Mouse (Mus musculus) forebrain, embryonic 16.5 days (tissue): ENCODE measurements around the gene Tbp. TPM values are rescaled to one million over a fixed set of nuclear protein-coding genes. Genes with fewer than 3 reads are reported as not detected.

Experiments
- ATAC-seq: fragments of 200-750 bp; cut with Nextera tagmentation; 2 replicates; pipeline ENCODE4 v1.8.0; 2017; ENCODE audit warnings: mild to moderate bottlenecking, moderate library complexity
- H3K27ac ChIP-seq: fragments of 300-500 bp; sonication (generic); 2 replicates; pipeline ENCODE4 v1.5.1; 2014; ENCODE audit warnings: low read length, control low read depth
- H3K27me3 ChIP-seq: fragments of 300-500 bp; sonication (generic); replicated peaks from 2 replicates; pipeline ENCODE4 v1.6.1; 2014; ENCODE audit warnings: low read length; ENCODE audit not compliant: control insufficient read depth, insufficient read depth
- H3K36me3 ChIP-seq: fragments of 300-500 bp; sonication (generic); 2 replicates; pipeline ENCODE4 v1.6.1; 2014; ENCODE audit not compliant: control insufficient read depth, insufficient read depth
- H3K4me1 ChIP-seq: fragments of 300-500 bp; sonication (generic); replicated peaks from 2 replicates; pipeline ENCODE4 v1.6.1; 2014; ENCODE audit warnings: low read length; ENCODE audit not compliant: control insufficient read depth, insufficient read depth
- H3K4me2 ChIP-seq: fragments of 300-500 bp; sonication (generic); 2 replicates; pipeline ENCODE4 v1.6.1; 2014; ENCODE audit warnings: mild to moderate bottlenecking, low read length, control low read depth
- H3K4me3 ChIP-seq: fragments of 300-500 bp; sonication (generic); replicated peaks from 2 replicates; pipeline ENCODE4 v1.5.1; 2014; ENCODE audit warnings: mild to moderate bottlenecking, low read length, control low read depth
- H3K9ac ChIP-seq: fragments of 300-500 bp; sonication (generic); replicated peaks from 2 replicates; pipeline ENCODE4 v1.6.1; 2014; ENCODE audit warnings: low read depth, low read length, control low read depth
- H3K9me3 ChIP-seq: fragments of 300-500 bp; sonication (generic); 2 replicates; pipeline ENCODE4 v1.6.1; 2016; ENCODE audit warnings: low read length; ENCODE audit not compliant: control insufficient read depth
- WGBS: fragments of 180-500 bp; shearing (Covaris S2); extraction: QIAGEN DNeasy Blood & Tissue Kit; methylation state at CpG from one replicate; pipeline ENCODE4 v1.1.7; 2014; 5-methylcytosine and 5-hydroxymethylcytosine counted together
- polyA plus RNA-seq: library from polyadenylated mRNA; unstranded; fragments of >200 nt; fragmentation: Nextera tagmentation; extraction: Ambion mirVana; gene quantifications from 2 replicates; pipeline ENCODE4 v1.2.1, GENCODE M21; 2015

Tbp gene
- polyA plus RNA-seq, 1 experiment from 2014 or later, result 72.1 TPM

DNA sequence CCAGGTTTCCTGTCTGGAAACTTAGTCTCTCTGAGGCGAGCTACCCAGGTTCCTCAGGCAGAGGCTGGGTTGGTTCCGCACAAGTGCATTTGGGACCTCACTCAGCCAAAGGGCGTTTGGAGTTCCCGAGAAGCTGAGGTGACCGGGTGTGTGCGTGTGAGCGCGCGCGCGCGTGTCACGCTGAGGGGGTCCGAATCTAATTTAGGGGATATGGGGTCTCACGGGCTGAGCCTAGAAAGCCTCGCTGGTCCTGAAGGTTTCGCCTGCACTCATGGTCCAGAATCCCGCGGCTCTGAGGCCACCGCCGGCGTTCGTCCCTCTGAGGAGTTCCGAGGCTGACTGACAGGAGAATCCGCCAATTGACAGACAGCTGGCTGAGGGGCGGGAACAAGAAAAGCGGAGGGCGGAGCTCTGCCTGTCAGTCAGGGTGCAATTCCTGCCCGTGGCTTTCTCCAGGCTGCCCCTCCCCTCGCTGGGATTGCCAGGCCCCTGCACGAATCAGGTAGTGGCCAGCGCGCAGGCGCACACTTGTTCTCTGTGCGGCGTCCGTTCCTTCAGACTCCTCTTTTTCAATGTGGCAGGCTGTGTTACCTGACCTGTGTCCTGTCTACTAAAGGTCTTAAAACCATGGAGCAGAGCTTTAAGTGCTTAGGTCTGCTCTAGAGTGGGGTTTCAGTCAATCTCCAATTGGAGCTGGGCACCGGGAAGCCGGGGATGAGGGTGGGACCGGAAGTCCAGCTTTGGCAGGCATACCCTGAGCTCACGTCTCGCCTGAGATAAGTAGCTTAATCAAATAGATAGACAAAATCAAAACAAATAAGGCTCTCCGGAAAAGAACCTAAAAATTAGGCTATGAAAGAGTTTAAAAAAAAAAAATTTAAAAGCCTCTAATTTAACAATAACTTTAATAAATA lies 64.6 kb downstream of the Tbp start, which contains the start of gene Prdm9:
Gene Prdm9, minus strand, starts transcription at position 341 of the 914 bp plus-strand sequence.
- under 1% methylated on average over 43 of the region's 43 CpGs for WGBS
- Histone ChIP-seq H3K9ac (peak within 1 kb of the TSS; percentile 89), H3K4me3 (peak within 1 kb of the TSS; percentile 86), H3K36me3 (no peaks in the 10 kb centered on the region), H3K27ac (peak within 1 kb of the TSS; percentile 98), H3K4me2 (peak within 1 kb of the TSS; percentile 96), H3K9me3 (no peaks in the 10 kb centered on the region), H3K4me1 (peaks cover 6% of the 10 kb centered on the region), H3K27me3 (0 out of 2 replicates have a peak, but pooled peaks cover 2% of the 10 kb centered on the region)
- ATAC-seq, result peak; percentile 99

DNA sequence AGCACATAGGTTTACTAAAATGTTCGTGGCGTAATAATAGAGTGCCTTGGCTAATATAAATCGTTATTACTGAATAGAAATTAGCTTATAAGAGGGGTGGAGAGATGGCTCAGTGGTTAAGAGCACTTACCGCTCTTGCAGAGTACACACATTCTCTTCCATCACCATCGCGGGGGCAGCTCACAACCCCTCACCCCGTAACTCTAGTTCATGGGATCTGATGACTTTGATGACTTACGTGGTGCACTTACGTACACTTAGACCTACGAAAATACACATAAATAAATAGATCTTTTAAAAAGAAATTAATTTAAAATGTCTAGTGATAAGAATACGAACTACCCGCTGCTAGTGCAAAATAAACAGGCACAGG lies 65.2 kb downstream of the Tbp start:
- 42% methylated on average over 12 of the region's 12 CpGs for WGBS
- H3K27ac ChIP-seq, result peak overlapping the region; percentile 28; the same call in 1 of the 2 replicates
- no peak for ATAC-seq

DNA sequence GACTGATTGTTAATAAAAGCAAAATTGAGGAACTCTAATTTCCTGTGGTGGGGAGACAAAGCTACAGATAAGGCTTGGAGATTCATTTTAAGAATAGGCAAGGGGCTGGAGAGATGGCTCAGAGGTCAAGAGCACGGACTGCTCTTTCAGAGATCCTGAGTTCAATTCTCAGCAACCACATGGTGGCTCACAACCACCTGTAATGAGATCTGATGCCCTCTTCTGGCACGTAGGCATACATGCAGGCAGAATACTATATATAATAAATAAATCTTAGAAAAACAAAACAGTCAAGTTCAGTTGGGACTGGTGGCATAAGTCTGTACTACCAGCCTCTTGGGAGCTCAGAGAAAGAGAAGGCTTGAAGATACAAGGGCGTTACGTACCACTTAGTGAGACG lies 67.2 kb downstream of the Tbp start:
- H3K27ac ChIP-seq, result no peak overlapping the region
- ATAC-seq, result no peak
- no peak overlapping the region for H3K9ac ChIP-seq
- H3K9me3 ChIP-seq, result no peaks in the 10 kb centered on the region
- peaks cover 6% of the 10 kb centered on the region for H3K4me1 ChIP-seq
- no peaks in the 10 kb centered on the region for H3K36me3 ChIP-seq
- WGBS, result 76% methylated on average over 5 of the region's 5 CpGs
- H3K4me2 ChIP-seq, result no peak overlapping the region
- no peak overlapping the region for H3K4me3 ChIP-seq
- 0 out of 2 replicates have a peak, but pooled peaks cover 2% of the 10 kb centered on the region for H3K27me3 ChIP-seq

More for the DNA sequence above, 65.2 kb downstream of the Tbp start:
- H3K4me2 ChIP-seq, result peak overlapping the region; percentile 80
- H3K27me3 ChIP-seq, result 0 out of 2 replicates have a peak, but pooled peaks cover 2% of the 10 kb centered on the region
- H3K9me3 ChIP-seq, result no peaks in the 10 kb centered on the region
- H3K4me1 ChIP-seq, result peaks cover 6% of the 10 kb centered on the region
- H3K36me3 ChIP-seq, result no peaks in the 10 kb centered on the region
- H3K4me3 ChIP-seq, result peak overlapping the region; percentile 86
- H3K9ac ChIP-seq, result peak overlapping the region; percentile 89

DNA sequence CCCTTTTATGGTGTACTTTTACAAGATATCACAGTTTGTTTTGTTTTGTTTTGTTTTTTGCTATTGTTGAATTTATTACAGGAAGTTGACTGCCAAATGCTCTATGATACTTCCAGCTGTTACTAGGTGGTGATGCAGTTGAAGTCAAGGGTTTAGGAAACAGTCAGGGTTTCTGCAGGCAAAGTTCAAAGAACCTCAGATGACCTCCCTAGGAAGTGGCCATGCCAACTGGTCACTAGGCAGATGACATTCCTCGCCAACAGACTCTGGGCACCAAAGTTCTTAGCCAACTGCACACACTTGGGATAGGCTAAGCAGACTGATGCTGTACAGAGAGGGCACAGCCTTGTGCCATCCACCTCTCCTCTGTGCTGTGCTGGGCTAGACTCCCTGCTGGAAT lies 75.4 kb downstream of the Tbp start:
- 83% methylated on average over 1 of the region's 1 CpGs for WGBS
- Histone ChIP-seq H3K9me3 (no peaks in the 10 kb centered on the region), H3K27me3 (peaks cover 5% of the 10 kb centered on the region)

DNA sequence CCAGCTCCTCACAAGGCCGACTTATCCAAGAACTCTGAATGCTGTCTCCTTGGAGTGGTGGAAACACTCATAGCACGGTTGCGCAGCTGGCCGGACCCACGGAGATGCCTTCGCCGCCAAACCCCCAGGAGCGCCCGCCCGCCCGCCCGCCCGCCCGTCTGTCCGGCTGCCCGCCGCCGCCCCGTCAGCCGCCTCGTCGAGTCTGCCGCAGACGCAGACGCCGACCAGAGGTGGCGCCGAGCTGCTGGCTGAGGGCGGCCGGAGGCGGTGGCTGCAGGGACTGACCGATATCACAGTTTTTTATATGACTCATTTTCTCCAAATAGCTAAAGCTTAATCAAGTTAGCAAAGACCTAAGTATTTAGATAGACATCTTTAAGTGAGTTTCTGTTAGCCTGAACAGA lies 77.6 kb downstream of the Tbp start:
- peak overlapping the region; percentile 30 for H3K4me3 ChIP-seq
- H3K9me3 ChIP-seq, result no peaks in the 10 kb centered on the region
- H3K27ac ChIP-seq, result no peak overlapping the region
- H3K36me3 ChIP-seq, result no peaks in the 10 kb centered on the region
- 0 out of 2 replicates have a peak, but pooled peaks cover 3% of the 10 kb centered on the region for H3K4me1 ChIP-seq
- ATAC-seq, result 0 out of 2 replicates have a peak, but pooled peaks have one; percentile 28
- H3K9ac ChIP-seq, result 0 out of 2 replicates have a peak overlapping the region, but pooled peaks have one; percentile 22
- under 1% methylated on average over 27 of the region's 32 CpGs for whole genome bisulfite sequencing
- peaks cover 5% of the 10 kb centered on the region for H3K27me3 ChIP-seq
- peak overlapping the region; percentile 53 for H3K4me2 ChIP-seq

More for the DNA sequence above, 75.4 kb downstream of the Tbp start:
- H3K9ac ChIP-seq, result no peak overlapping the region
- 0 out of 2 replicates have a peak, but pooled peaks cover 3% of the 10 kb centered on the region for H3K4me1 ChIP-seq
- H3K36me3 ChIP-seq, result no peaks in the 10 kb centered on the region
- H3K4me3 ChIP-seq, result no peak overlapping the region
- H3K4me2 ChIP-seq, result no peak overlapping the region
- no peak for ATAC-seq
- no peak overlapping the region for H3K27ac ChIP-seq

Other genes starting within 250 kb of the Tbp start
- gene Dll1, start 123.0 kb upstream of the Tbp start, polyA plus RNA-seq, result 28.9 and 30.7 TPM in 2 replicates
- 52.8 and 52.9 TPM in 2 replicates for gene Fam120b, start 103.7 kb upstream of the Tbp start, polyA plus RNA-seq
- gene Psmb1, start 137 bp upstream of the Tbp start, polyA plus RNA-seq, result 231 and 234 TPM in 2 replicates
- 49.4 and 54.0 TPM in 2 replicates for gene Pdcd2, start 27.4 kb downstream of the Tbp start, polyA plus RNA-seq
- 1.4 and 2.6 TPM in 2 replicates for gene Prdm9, start 64.5 kb downstream of the Tbp start, polyA plus RNA-seq
- 15.5 and 23.1 TPM in 2 replicates for gene Chd1, start 205.1 kb downstream of the Tbp start, polyA plus RNA-seq